Mouse (Mus musculus) ES-Bruce4 (cell line): ENCODE data around the gene Rtp4. TPM values are rescaled to one million over a fixed set of nuclear protein-coding genes. Genes with fewer than 3 reads are reported as not detected.

Experiments
- H3K27ac ChIP-seq: 2 replicates; pipeline ENCODE4 v1.5.1; 2012; ENCODE audit warnings: low read length, inconsistent platforms; ENCODE audit not compliant: insufficient read depth
- H3K27me3 ChIP-seq: 2 replicates; pipeline ENCODE4 v1.6.1; 2012; ENCODE audit warnings: mild to moderate bottlenecking, low read length, inconsistent platforms; ENCODE audit not compliant: control insufficient read depth, poor library complexity, insufficient read depth, severe bottlenecking
- H3K36me3 ChIP-seq: 2 replicates; pipeline ENCODE4 v1.6.1; 2012; ENCODE audit warnings: inconsistent platforms, mild to moderate bottlenecking, low read length, moderate library complexity; ENCODE audit not compliant: control insufficient read depth, poor library complexity, insufficient read depth, severe bottlenecking
- H3K4me1 ChIP-seq: one replicate; pipeline ENCODE4 v1.8.1; 2011; ENCODE audit warnings: low read length; ENCODE audit not compliant: control insufficient read depth, insufficient read depth
- H3K4me3 ChIP-seq: 2 replicates; pipeline ENCODE4 v1.5.1; 2011; ENCODE audit warnings: low read depth, mild to moderate bottlenecking, low read length
- H3K9ac ChIP-seq: 2 replicates; pipeline ENCODE4 v1.6.1; 2012; ENCODE audit warnings: low read depth, mild to moderate bottlenecking, inconsistent platforms; ENCODE audit not compliant: poor library complexity, severe bottlenecking
- H3K9me3 ChIP-seq: replicated peaks from 2 replicates; pipeline ENCODE4 v1.6.1; 2012; ENCODE audit warnings: mild to moderate bottlenecking, low read length, inconsistent platforms; ENCODE audit not compliant: control insufficient read depth, poor library complexity, insufficient read depth, severe bottlenecking
- CTCF ChIP-seq: IDR thresholded peaks from one replicate; pipeline ENCODE4 v1.8.1; 2011; ENCODE audit warnings: low read depth, low read length
- EP300 ChIP-seq: IDR thresholded peaks from 2 replicates; pipeline ENCODE4 v1.6.1; 2011; ENCODE audit warnings: low read depth, low read length; ENCODE audit not compliant: insufficient read depth
- POLR2A ChIP-seq: IDR thresholded peaks from one replicate; pipeline ENCODE4 v1.8.1; 2011; ENCODE audit warnings: low read length; ENCODE audit not compliant: insufficient read depth
- polyA plus RNA-seq: library from polyadenylated mRNA; stranded (reverse); fragments of >200 nt; gene quantifications from 2 replicates; pipeline ENCODE4 v1.2.4, GENCODE M21; 2011; ENCODE audit warnings: low read depth; ENCODE audit not compliant: missing spikeins, insufficient read depth, insufficient read length

The Rtp4 gene
- polyA plus RNA-seq, 1 experiment = 4.0 TPM

- Histone ChIP-seq H3K27me3 (no peaks in the 10 kb centered on the region), H3K4me3 (no peak overlapping the region), H3K9me3 (no peaks in the 10 kb centered on the region), H3K27ac (no peak overlapping the region), H3K4me1 (no peaks in the 10 kb centered on the region), H3K9ac (no peak overlapping the region), H3K36me3 (no peaks in the 10 kb centered on the region)
- TF ChIP-seq EP300 (no peak), CTCF (no peak), POLR2A (no peak)
Measured at GRCm38 (mm10) chr16:23653028-23653427, 132.9 kb downstream of the Rtp4 start.

- no peaks in the 10 kb centered on the region for H3K9me3 ChIP-seq
- H3K4me1 ChIP-seq = no peaks in the 10 kb centered on the region
- H3K4me3 ChIP-seq = no peak overlapping the region
- H3K9ac ChIP-seq = no peak overlapping the region
- TF ChIP-seq CTCF = no peak
- TF ChIP-seq POLR2A = no peak
- TF ChIP-seq EP300 = no peak
- H3K27ac ChIP-seq = no peak overlapping the region
- H3K27me3 ChIP-seq = no peaks in the 10 kb centered on the region
- H3K36me3 ChIP-seq = no peaks in the 10 kb centered on the region
Measured at GRCm38 (mm10) chr16:23653479-23653878, 133.4 kb downstream of the Rtp4 start.

DNA sequence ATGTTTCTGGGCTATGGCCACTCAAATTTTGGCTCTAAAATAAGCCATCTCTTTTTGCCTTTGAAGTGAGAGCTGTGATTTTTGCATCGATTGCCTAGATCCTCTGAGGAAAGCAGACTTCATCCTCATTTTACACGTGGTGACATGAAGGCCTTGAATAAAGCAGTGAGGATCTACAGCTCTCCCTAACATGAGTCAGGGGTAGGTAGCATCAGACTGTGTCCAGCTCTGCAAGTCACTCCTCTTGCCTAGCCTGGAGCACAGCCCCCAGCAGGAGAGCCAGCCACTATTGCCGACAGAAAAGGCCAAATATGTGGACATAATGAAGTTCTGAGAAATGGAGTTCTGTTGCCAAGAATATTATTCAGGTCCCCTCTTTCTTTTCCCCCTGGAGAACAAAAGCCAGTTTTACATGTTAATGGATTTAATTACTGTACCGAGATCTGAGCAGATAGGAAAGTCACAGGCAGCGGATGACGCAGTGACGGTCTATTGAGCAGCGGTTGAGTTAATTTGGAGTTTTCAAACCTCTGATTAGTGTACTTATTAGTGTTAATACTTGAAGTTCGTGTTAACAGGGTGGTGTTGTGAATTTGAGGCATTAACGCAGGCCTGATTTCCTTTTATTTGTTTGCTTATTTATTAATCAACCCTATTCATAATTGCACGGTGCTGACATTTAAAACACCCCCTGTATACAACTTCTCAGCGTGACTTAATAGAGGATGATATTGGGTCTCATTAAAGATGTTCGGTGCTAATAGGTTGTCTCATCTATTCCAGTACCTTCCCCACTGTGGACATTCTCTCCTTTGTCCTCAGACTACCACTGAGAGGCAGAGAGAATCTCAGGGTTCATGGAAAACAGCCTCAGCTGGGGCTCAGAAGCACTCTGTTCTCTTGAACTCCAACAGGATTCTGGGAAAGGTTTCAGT, 139.8 kb downstream of the Rtp4 start:
- H3K36me3 ChIP-seq = no peaks in the 10 kb centered on the region
- H3K9me3 ChIP-seq = peaks cover 5% of the 10 kb centered on the region; the same call in 1 of the 2 replicates
- TF ChIP-seq POLR2A = no peak
- no peak for TF ChIP-seq EP300
- TF ChIP-seq CTCF = no peak
- H3K27ac ChIP-seq = no peak overlapping the region
- H3K4me1 ChIP-seq = no peaks in the 10 kb centered on the region
- H3K4me3 ChIP-seq = no peak overlapping the region
- H3K9ac ChIP-seq = no peak overlapping the region
- no peaks in the 10 kb centered on the region for H3K27me3 ChIP-seq

Other genes starting within 250 kb of the Rtp4 start
- not detected in 2 replicates for gene Rtp1, start 91.2 kb upstream of the Rtp4 start, polyA plus RNA-seq
- gene Masp1, start 524 bp downstream of the Rtp4 start, polyA plus RNA-seq = 2.5 TPM in 2 replicates